Comparison of ENCODE assay signal across 10 mouse cellular contexts in genomic region chr1:74313049-74313692, GRCm38 (mm10). TPM values are rescaled to one million over a fixed set of nuclear protein-coding genes. Genes with fewer than 3 reads are reported as not detected.
DNase-seq lines count a peak whose midpoint lies in the region; ATAC-seq lines count a peak whose summit lies in the region.
"Had no signal": no experiment of that assay in that cellular context is flagged by ENCODE, and none has a peak within 500 bp of the region (broad histone marks: within the 10 kb centered on the region; RNA-seq: fewer than 3 reads in every experiment).

No protein-coding gene starts in this region.

- no peaks in the 10 kb centered on the region for H3K9me3 ChIP-seq in heart, embryonic 12.5 days (replicated peaks)
- no peaks in the 10 kb centered on the region for H3K9me3 ChIP-seq in neural tube, embryonic 15.5 days (replicated peaks)
- H3K9me3 ChIP-seq: embryonic facial prominence, embryonic 15.5 days; neural tube, embryonic 12.5 days had no signal

- 0% methylated on average over 3 of the region's 3 CpGs for WGBS in heart, embryonic 12.5 days
- WGBS in neural tube, embryonic 15.5 days = 2% methylated on average over 3 of the region's 3 CpGs

- H3K9ac ChIP-seq in heart, embryonic 12.5 days = no peak overlapping the region
- no peak overlapping the region for H3K9ac ChIP-seq in neural tube, embryonic 15.5 days (replicated peaks)
- H3K9ac ChIP-seq: embryonic facial prominence, embryonic 15.5 days; neural tube, embryonic 12.5 days had no signal

- H3K27ac ChIP-seq in heart, embryonic 12.5 days (ENCODE audit: poor library complexity, severe bottlenecking) = 0 out of 2 replicates have a peak overlapping the region, but pooled peaks have one; percentile 24
- no peak overlapping the region for H3K27ac ChIP-seq in neural tube, embryonic 15.5 days (replicated peaks)
- H3K27ac ChIP-seq: embryonic facial prominence, embryonic 15.5 days; neural tube, embryonic 12.5 days had no signal

- no peak overlapping the region for H3K4me3 ChIP-seq in heart, embryonic 12.5 days
- H3K4me3 ChIP-seq in neural tube, embryonic 15.5 days (replicated peaks) = no peak overlapping the region
- H3K4me3 ChIP-seq: embryonic facial prominence, embryonic 15.5 days; neural tube, embryonic 12.5 days had no signal

- no peak overlapping the region for H3K4me2 ChIP-seq in heart, embryonic 12.5 days
- H3K4me2 ChIP-seq in neural tube, embryonic 15.5 days = no peak overlapping the region
- H3K4me2 ChIP-seq: embryonic facial prominence, embryonic 15.5 days; neural tube, embryonic 12.5 days had no signal

- ATAC-seq in heart, embryonic 12.5 days (ENCODE audit: insufficient number of reproducible peaks, low FRiP score) = no peak
- ATAC-seq in neural tube, embryonic 15.5 days (ENCODE audit: low FRiP score) = peak; percentile 57; the same call in 1 of the 2 replicates

- H3K4me1 ChIP-seq in heart, embryonic 12.5 days (replicated peaks) = peaks cover 42% of the 10 kb centered on the region
- H3K4me1 ChIP-seq in neural tube, embryonic 15.5 days = no peaks in the 10 kb centered on the region
- H3K4me1 ChIP-seq: embryonic facial prominence, embryonic 15.5 days had no signal

- H3K27me3 ChIP-seq in heart, embryonic 12.5 days (replicated peaks) = no peaks in the 10 kb centered on the region
- H3K27me3 ChIP-seq in neural tube, embryonic 15.5 days (replicated peaks) = no peaks in the 10 kb centered on the region
- H3K27me3 ChIP-seq: embryonic facial prominence, embryonic 15.5 days; neural tube, embryonic 12.5 days had no signal

- no peaks in the 10 kb centered on the region for H3K36me3 ChIP-seq in heart, embryonic 12.5 days
- no peaks in the 10 kb centered on the region for H3K36me3 ChIP-seq in neural tube, embryonic 15.5 days
- H3K36me3 ChIP-seq: embryonic facial prominence, embryonic 15.5 days; neural tube, embryonic 12.5 days had no signal

- DNase-seq in 3134 (ENCODE audit: extremely low read depth, insufficient read length, low spot score) (peak; percentile 45), ES-CJ7 (ENCODE audit: low read depth, low spot score) (peak; percentile 91)
- DNase-seq in cerebellum, postnatal 36 days = peak; percentile 42 to 74
- peak; percentile 87 for DNase-seq in kidney, postnatal 14 days
- DNase-seq in lung, adult 18-20 months = peak; percentile 51 to 83
- no peak for DNase-seq in urinary bladder, postnatal 10 days (ENCODE audit: low spot score)

RNA-seq across cellular contexts. Expression of gene Tmbim1, which starts 7.7 kb away (rescaled TPM):
- 41.1 and 42.9 TPM in 2 replicates for polyA plus RNA-seq in heart, embryonic 12.5 days (2016; fragmentation: Nextera tagmentation; extraction: Ambion mirVana)
- 10.1 and 12.9 TPM in 2 replicates for polyA plus RNA-seq in neural tube, embryonic 15.5 days (2015; fragmentation: Nextera tagmentation; extraction: Ambion mirVana)

RNA-seq across cellular contexts. Expression of gene Pnkd, which starts 28.4 kb away (rescaled TPM):
- polyA plus RNA-seq in heart, embryonic 12.5 days (2016; fragmentation: Nextera tagmentation; extraction: Ambion mirVana) = 215 and 216 TPM in 2 replicates
- polyA plus RNA-seq in neural tube, embryonic 15.5 days (2015; fragmentation: Nextera tagmentation; extraction: Ambion mirVana) = 152 and 156 TPM in 2 replicates

RNA-seq across cellular contexts. Expression of gene Aamp, which starts 28.6 kb away (rescaled TPM):
- 169 and 171 TPM in 2 replicates for polyA plus RNA-seq in heart, embryonic 12.5 days (2016; fragmentation: Nextera tagmentation; extraction: Ambion mirVana)
- polyA plus RNA-seq in neural tube, embryonic 15.5 days (2015; fragmentation: Nextera tagmentation; extraction: Ambion mirVana) = 209 and 236 TPM in 2 replicates

RNA-seq across cellular contexts. Expression of gene Gpbar1, which starts 34.8 kb away (rescaled TPM):
- 0.37 and 0.41 TPM in 2 replicates for polyA plus RNA-seq in heart, embryonic 12.5 days (2016; fragmentation: Nextera tagmentation; extraction: Ambion mirVana)
- 0.73 TPM in 1 of 2 replicates, not detected in the other for polyA plus RNA-seq in neural tube, embryonic 15.5 days (2015; fragmentation: Nextera tagmentation; extraction: Ambion mirVana)
- polyA plus RNA-seq: embryonic facial prominence, embryonic 15.5 days; neural tube, embryonic 12.5 days had no signal

RNA-seq across cellular contexts. Expression of gene Catip, which starts 48.7 kb away (rescaled TPM):
- 0.46 TPM in 2 replicates for polyA plus RNA-seq in heart, embryonic 12.5 days (2016; fragmentation: Nextera tagmentation; extraction: Ambion mirVana)
- polyA plus RNA-seq in neural tube, embryonic 15.5 days (2015; fragmentation: Nextera tagmentation; extraction: Ambion mirVana) = 1.1 and 1.4 TPM in 2 replicates
